Mouse (Mus musculus) limb, embryonic 14.5 days (tissue): ENCODE measurements around the gene Med27. TPM values are rescaled to one million over a fixed set of nuclear protein-coding genes. Genes with fewer than 3 reads are reported as not detected.

Experiments used
- ATAC-seq: fragments of 200-750 bp; cut with Nextera tagmentation; 2 replicates; pipeline ENCODE4 v1.8.0; 2017; ENCODE audit warnings: low read depth, moderate number of reproducible peaks, moderate TSS enrichment; ENCODE audit not compliant: low FRiP score
- DNase-seq: peaks from one replicate; pipeline ENCODE4 v3.0.0-alpha.2; 2015; ENCODE audit warnings: low spot score
- H3K27ac ChIP-seq: fragments of 300-500 bp; sonication (generic); replicated peaks from 2 replicates; pipeline ENCODE4 v1.5.1; 2014; ENCODE audit warnings: low read depth, mild to moderate bottlenecking, low read length, moderate library complexity, mixed read lengths
- H3K27me3 ChIP-seq: fragments of 300-500 bp; sonication (generic); 2 replicates; pipeline ENCODE4 v1.6.1; 2014; ENCODE audit warnings: low read length, mixed read lengths; ENCODE audit not compliant: control insufficient read depth, insufficient read depth
- H3K36me3 ChIP-seq: fragments of 300-500 bp; sonication (generic); 2 replicates; pipeline ENCODE4 v1.6.1; 2014; ENCODE audit warnings: mild to moderate bottlenecking, low read length, moderate library complexity, mixed read lengths; ENCODE audit not compliant: control insufficient read depth, insufficient read depth
- H3K4me1 ChIP-seq: fragments of 300-500 bp; sonication (generic); 2 replicates; pipeline ENCODE4 v1.6.1; 2014; ENCODE audit warnings: antibody characterized with exemption, low read length, mixed read lengths; ENCODE audit not compliant: control insufficient read depth, insufficient read depth
- H3K4me2 ChIP-seq: fragments of 300-500 bp; sonication (generic); replicated peaks from 2 replicates; pipeline ENCODE4 v1.6.1; 2014; ENCODE audit warnings: low read depth, mild to moderate bottlenecking, low read length, moderate library complexity; ENCODE audit not compliant: severe bottlenecking
- H3K4me3 ChIP-seq: fragments of 300-500 bp; sonication (generic); replicated peaks from 2 replicates; pipeline ENCODE4 v1.5.1; 2014; ENCODE audit warnings: low read length
- H3K9ac ChIP-seq: fragments of 300-500 bp; sonication (generic); 2 replicates; pipeline ENCODE4 v1.6.1; 2014; ENCODE audit warnings: mild to moderate bottlenecking, low read depth, low read length, moderate library complexity; ENCODE audit not compliant: severe bottlenecking
- H3K9me3 ChIP-seq: fragments of 300-500 bp; sonication (generic); 2 replicates; pipeline ENCODE4 v1.6.1; 2016; ENCODE audit warnings: low read length; ENCODE audit not compliant: control insufficient read depth
- POLR2A ChIP-seq: fragments of 200-500 bp; IDR thresholded peaks from 2 replicates; pipeline ENCODE4 v1.8.0; 2012; ENCODE audit warnings: inconsistent platforms, mild to moderate bottlenecking, moderate library complexity, borderline replicate concordance; ENCODE audit not compliant: insufficient read depth, insufficient read length; ENCODE audit errors: extremely low read depth
- WGBS: fragments of 180-500 bp; shearing (Covaris S2); extraction: QIAGEN DNeasy Blood & Tissue Kit; methylation state at CpG from one replicate; pipeline ENCODE4 v1.1.7; 2014; 5-methylcytosine and 5-hydroxymethylcytosine counted together
- polyA plus RNA-seq, 2 experiments: library from polyadenylated mRNA; depleted of rRNA in 1 of 2; stranded (reverse) in 1 of 2; unstranded in 1 of 2; fragments of >200 nt; fragmentation: Nextera tagmentation in 1 of 2; extraction: Ambion mirVana in 1 of 2; gene quantifications; 2 replicates each; pipeline versions ENCODE4 v1.2.1 to v1.2.3; 2012 to 2014

Med27 gene
- polyA plus RNA-seq (2012; rRNA removed) (45.6 and 57.1 TPM in 2 replicates), polyA plus RNA-seq (2014; fragmentation: Nextera tagmentation; extraction: Ambion mirVana) (49.4 and 53.3 TPM in 2 replicates)

GRCm38 (mm10) chr2:29346629-29347271 lies at the start of gene Med27:
TSS of gene Med27 (plus strand) at chr2:29346819.
- WGBS = 1% methylated on average over 41 of the region's 41 CpGs
- Histone ChIP-seq H3K4me1 (peaks cover 6% of the 10 kb centered on the region; the same call in 1 of the 2 replicates), H3K27me3 (no peaks in the 10 kb centered on the region), H3K4me2 (peak within 1 kb of the TSS; percentile 60), H3K36me3 (peaks cover 20% of the 10 kb centered on the region), H3K27ac (no peak within 1 kb of the TSS), H3K9ac (peak within 1 kb of the TSS; percentile 54), H3K9me3 (no peaks in the 10 kb centered on the region), H3K4me3 (peak within 1 kb of the TSS; percentile 63)
- ATAC-seq (peak; percentile 96), DNase-seq (peak; percentile 97)
- TF ChIP-seq POLR2A = 0 out of 2 replicates have a peak, but pooled peaks have one; percentile 55

- peak; percentile 53 for DNase-seq
- Histone ChIP-seq H3K9me3 (no peaks in the 10 kb centered on the region), H3K4me1 (no peaks in the 10 kb centered on the region), H3K27me3 (no peaks in the 10 kb centered on the region), H3K36me3 (no peaks in the 10 kb centered on the region), H3K9ac (no peak overlapping the region), H3K4me2 (no peak overlapping the region), H3K27ac (no peak overlapping the region), H3K4me3 (no peak overlapping the region)
- 49% methylated on average over 7 of the region's 7 CpGs for WGBS
- ATAC-seq = no peak
- TF ChIP-seq POLR2A = no peak
These were observed 36.7 kb upstream of the Med27 start for GRCm38 (mm10) chr2:29309966-29310365.

GRCm38 (mm10) chr2:29312058-29312457 lies 34.6 kb upstream of the Med27 start:
- Histone ChIP-seq H3K27ac (no peak overlapping the region), H3K4me1 (no peaks in the 10 kb centered on the region), H3K9me3 (no peaks in the 10 kb centered on the region), H3K27me3 (no peaks in the 10 kb centered on the region), H3K36me3 (no peaks in the 10 kb centered on the region), H3K4me2 (no peak overlapping the region), H3K4me3 (no peak overlapping the region), H3K9ac (no peak overlapping the region)
- 81% methylated on average over 5 of the region's 5 CpGs for WGBS
- TF ChIP-seq POLR2A = no peak
- ATAC-seq (no peak), DNase-seq (no peak)

- DNase-seq = no peak
- 62% methylated on average over 4 of the region's 4 CpGs for WGBS
These were observed 28.6 kb upstream of the Med27 start for GRCm38 (mm10) chr2:29317906-29318470.

GRCm38 (mm10) chr2:29318596-29318995 lies 28.0 kb upstream of the Med27 start:
- no peak for ATAC-seq

More at GRCm38 (mm10) chr2:29317906-29318470, 28.6 kb upstream of the Med27 start:
- H3K9ac ChIP-seq = no peak overlapping the region
- no peaks in the 10 kb centered on the region for H3K36me3 ChIP-seq
- no peaks in the 10 kb centered on the region for H3K4me1 ChIP-seq
- no peaks in the 10 kb centered on the region for H3K27me3 ChIP-seq
- no peaks in the 10 kb centered on the region for H3K9me3 ChIP-seq
- H3K27ac ChIP-seq = no peak overlapping the region
- TF ChIP-seq POLR2A = no peak
- H3K4me2 ChIP-seq = no peak overlapping the region
- ATAC-seq = no peak
- H3K4me3 ChIP-seq = no peak overlapping the region

More at GRCm38 (mm10) chr2:29318596-29318995, 28.0 kb upstream of the Med27 start:
- no peak for DNase-seq
- Histone ChIP-seq H3K9ac (no peak overlapping the region), H3K36me3 (no peaks in the 10 kb centered on the region), H3K9me3 (no peaks in the 10 kb centered on the region), H3K27ac (no peak overlapping the region), H3K4me2 (no peak overlapping the region), H3K27me3 (no peaks in the 10 kb centered on the region), H3K4me3 (no peak overlapping the region), H3K4me1 (no peaks in the 10 kb centered on the region)
- WGBS = 86% methylated on average over 3 of the region's 3 CpGs
- no peak for TF ChIP-seq POLR2A
